Mouse (Mus musculus) hindbrain, postnatal 0 days (tissue): ENCODE results near the gene Lgals12. TPM values are rescaled to one million over a fixed set of nuclear protein-coding genes. Genes with fewer than 3 reads are reported as not detected.

Experiments used
- ATAC-seq: fragments of 200-750 bp; cut with Nextera tagmentation; 2 replicates; pipeline ENCODE4 v1.8.0; 2017; ENCODE audit warnings: mild to moderate bottlenecking, moderate TSS enrichment, moderate library complexity
- DNase-seq: peaks from one replicate; pipeline ENCODE4 v3.0.0-alpha.2; 2015; ENCODE audit warnings: low spot score
- H3K27ac ChIP-seq: fragments of 300-500 bp; sonication (generic); 2 replicates; pipeline ENCODE4 v1.5.1; 2014; ENCODE audit warnings: mild to moderate bottlenecking
- H3K27me3 ChIP-seq: fragments of 300-500 bp; sonication (generic); 2 replicates; pipeline ENCODE4 v1.6.1; 2014; ENCODE audit warnings: low read length, mixed read lengths; ENCODE audit not compliant: insufficient read depth
- H3K36me3 ChIP-seq: fragments of 300-500 bp; sonication (generic); 2 replicates; pipeline ENCODE4 v1.6.1; 2014; ENCODE audit warnings: low read length, mixed read lengths; ENCODE audit not compliant: insufficient read depth
- H3K4me1 ChIP-seq: fragments of 300-500 bp; sonication (generic); 2 replicates; pipeline ENCODE4 v1.6.1; 2014; ENCODE audit warnings: antibody characterized with exemption, low read length, mixed read lengths; ENCODE audit not compliant: insufficient read depth
- H3K4me2 ChIP-seq: fragments of 300-500 bp; sonication (generic); 2 replicates; pipeline ENCODE4 v1.6.1; 2014; ENCODE audit warnings: low read depth, mild to moderate bottlenecking, low read length, moderate library complexity, mixed read lengths
- H3K4me3 ChIP-seq: fragments of 300-500 bp; sonication (generic); 2 replicates; pipeline ENCODE4 v1.5.1; 2014; ENCODE audit warnings: low read length
- H3K9ac ChIP-seq: fragments of 300-500 bp; sonication (generic); replicated peaks from 2 replicates; pipeline ENCODE4 v1.6.1; 2014; ENCODE audit warnings: mild to moderate bottlenecking, low read length, moderate library complexity, mixed read lengths
- H3K9me3 ChIP-seq: fragments of 300-500 bp; sonication (generic); 2 replicates; pipeline ENCODE4 v1.6.1; 2016; ENCODE audit warnings: low read length, mixed read lengths
- CTCF ChIP-seq: IDR thresholded peaks from 2 replicates; pipeline ENCODE4 v1.5.1; 2016; ENCODE audit warnings: antibody characterized with exemption, control low read depth, low read depth
- WGBS: fragments of 180-500 bp; shearing (Covaris S2); extraction: QIAGEN DNeasy Blood & Tissue Kit; methylation state at CpG from one replicate; pipeline ENCODE4 v1.1.7; 2014; 5-methylcytosine and 5-hydroxymethylcytosine counted together
- polyA plus RNA-seq: library from polyadenylated mRNA; unstranded; fragments of >200 nt; fragmentation: Nextera tagmentation; extraction: Ambion mirVana; gene quantifications from 2 replicates; pipeline ENCODE4 v1.2.1, GENCODE M21; 2015
- total RNA-seq: library from RNA; depleted of rRNA; stranded (reverse); fragments of >200 nt; gene quantifications from 2 replicates; pipeline ENCODE4 v1.2.3, GENCODE M21; 2014

Gene Lgals12
- total and polyA plus RNA-seq, 2 experiments from 2014 or later: 0.16 to 0.18 TPM

GRCm38 (mm10) chr19:7558675-7559074 is 48.3 kb downstream of the Lgals12 start:
- Histone ChIP-seq H3K27ac (no peak overlapping the region), H3K4me3 (peak overlapping the region; percentile 42; the same call in 1 of the 2 replicates), H3K27me3 (no peaks in the 10 kb centered on the region), H3K4me2 (peak overlapping the region; percentile 76), H3K4me1 (no peaks in the 10 kb centered on the region; the same call in 1 of the 2 replicates), H3K9me3 (no peaks in the 10 kb centered on the region), H3K9ac (no peak overlapping the region), H3K36me3 (no peaks in the 10 kb centered on the region)
- ATAC-seq: no peak
- no peak for DNase-seq
- 79% methylated on average over 4 of the region's 4 CpGs for WGBS
- TF ChIP-seq CTCF: no peak

- DNase-seq (no peak), ATAC-seq (no peak)
- Histone ChIP-seq H3K27me3 (no peaks in the 10 kb centered on the region), H3K4me3 (peak overlapping the region; percentile 42), H3K27ac (no peak overlapping the region), H3K36me3 (no peaks in the 10 kb centered on the region), H3K4me1 (no peaks in the 10 kb centered on the region; the same call in 1 of the 2 replicates), H3K9ac (peak overlapping the region; percentile 44; the same call in 1 of the 2 replicates), H3K4me2 (peak overlapping the region; percentile 76), H3K9me3 (no peaks in the 10 kb centered on the region)
- TF ChIP-seq CTCF: no peak
- 9% methylated on average over 4 of the region's 4 CpGs for WGBS
Measured at GRCm38 (mm10) chr19:7557844-7558243, 49.1 kb downstream of the Lgals12 start.

- H3K27me3 ChIP-seq: no peaks in the 10 kb centered on the region
- H3K27ac ChIP-seq: no peak within 1 kb of the TSS
- H3K36me3 ChIP-seq: no peaks in the 10 kb centered on the region
- H3K4me3 ChIP-seq: peak within 1 kb of the TSS; percentile 42
- H3K9ac ChIP-seq: peak within 1 kb of the TSS; percentile 44; the same call in 1 of the 2 replicates
- peak; percentile 91 for ATAC-seq
- no peaks in the 10 kb centered on the region for H3K9me3 ChIP-seq
- DNase-seq: peak; percentile 72
- under 1% methylated on average over 27 of the region's 27 CpGs for WGBS
- TF ChIP-seq CTCF: peak; percentile 34
- H3K4me2 ChIP-seq: peak within 1 kb of the TSS; percentile 76
- H3K4me1 ChIP-seq: no peaks in the 10 kb centered on the region; the same call in 1 of the 2 replicates
Measured at GRCm38 (mm10) chr19:7557328-7557822, 49.6 kb downstream of the Lgals12 start, which contains the start of gene Pla2g16. Gene Pla2g16, plus strand, starts transcription at chr19:7557459.

- Histone ChIP-seq H3K4me1 (no peaks in the 10 kb centered on the region; the same call in 1 of the 2 replicates), H3K36me3 (no peaks in the 10 kb centered on the region), H3K9me3 (no peaks in the 10 kb centered on the region), H3K27me3 (no peaks in the 10 kb centered on the region), H3K27ac (no peak overlapping the region), H3K4me3 (no peak overlapping the region), H3K4me2 (no peak overlapping the region), H3K9ac (no peak overlapping the region)
- WGBS: 93% methylated on average over 1 of the region's 1 CpGs
- no peak for TF ChIP-seq CTCF
- no peak for ATAC-seq
- DNase-seq: no peak
Measured at GRCm38 (mm10) chr19:7556641-7557040, 50.4 kb downstream of the Lgals12 start.

- no peak for TF ChIP-seq CTCF
- Histone ChIP-seq H3K9ac (no peak overlapping the region), H3K9me3 (no peaks in the 10 kb centered on the region), H3K27ac (no peak overlapping the region), H3K27me3 (no peaks in the 10 kb centered on the region), H3K4me1 (no peaks in the 10 kb centered on the region; the same call in 1 of the 2 replicates), H3K36me3 (no peaks in the 10 kb centered on the region), H3K4me2 (no peak overlapping the region), H3K4me3 (no peak overlapping the region)
- WGBS: 70% methylated on average over 4 of the region's 4 CpGs
- ATAC-seq (no peak), DNase-seq (no peak)
Measured at GRCm38 (mm10) chr19:7554881-7555280, 52.1 kb downstream of the Lgals12 start.

GRCm38 (mm10) chr19:7553441-7553840 is 53.6 kb downstream of the Lgals12 start:
- Histone ChIP-seq H3K4me2 (no peak overlapping the region), H3K9me3 (no peaks in the 10 kb centered on the region), H3K36me3 (no peaks in the 10 kb centered on the region), H3K27ac (no peak overlapping the region), H3K4me1 (no peaks in the 10 kb centered on the region; the same call in 1 of the 2 replicates), H3K4me3 (no peak overlapping the region), H3K9ac (no peak overlapping the region), H3K27me3 (no peaks in the 10 kb centered on the region)
- TF ChIP-seq CTCF: no peak
- ATAC-seq (no peak), DNase-seq (no peak)

- ATAC-seq (no peak), DNase-seq (no peak)
- Histone ChIP-seq H3K4me2 (no peak overlapping the region), H3K9ac (no peak overlapping the region), H3K36me3 (no peaks in the 10 kb centered on the region), H3K4me1 (no peaks in the 10 kb centered on the region), H3K27me3 (no peaks in the 10 kb centered on the region), H3K9me3 (no peaks in the 10 kb centered on the region), H3K4me3 (no peak overlapping the region), H3K27ac (no peak overlapping the region)
- no peak for TF ChIP-seq CTCF
- WGBS: 91% methylated on average over 2 of the region's 2 CpGs
Measured at GRCm38 (mm10) chr19:7552301-7552673, 54.7 kb downstream of the Lgals12 start.
